Comparison of ENCODE assay signal across 10 mouse cellular contexts in the genomic region with DNA sequence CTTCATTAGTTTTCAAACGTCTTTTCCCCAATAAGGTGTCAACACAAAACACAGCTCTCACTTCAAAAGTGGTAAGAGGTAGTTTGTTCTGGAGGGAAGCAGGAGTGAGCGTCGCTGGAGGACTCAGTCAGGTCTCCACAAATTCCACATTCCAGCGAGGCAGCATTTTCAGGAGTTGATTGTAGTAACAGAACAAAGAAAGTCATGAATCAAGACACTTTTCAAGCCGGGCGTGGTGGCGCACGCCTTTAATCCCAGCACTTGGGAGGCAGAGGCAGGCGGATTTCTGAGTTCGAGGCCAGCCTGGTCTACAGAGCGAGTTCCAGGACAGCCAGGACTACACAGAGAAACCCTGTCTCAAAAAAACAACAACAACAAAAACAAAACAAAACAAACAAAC. TPM values are rescaled to one million over a fixed set of nuclear protein-coding genes. Genes with fewer than 3 reads are reported as not detected.
A peak's percentile ranks its signal among the peaks of the same experiment; 100 is the strongest.
DNase-seq lines count a peak whose midpoint lies in the region; ATAC-seq lines count a peak whose summit lies in the region.
"Not testable (repeated sequence)": the region's sequence is repeated elsewhere in the genome, so short reads cannot be mapped to it uniquely, and the experiment has no call there.
"Had no signal": no experiment of that assay in that cellular context is flagged by ENCODE, and none has a peak within 500 bp of the region (broad histone marks: within the 10 kb centered on the region; RNA-seq: fewer than 3 reads in every experiment).

No protein-coding gene starts in this region.

- not testable (repeated sequence) for H3K9ac ChIP-seq in intestine, embryonic 14.5 days (ENCODE audit: low read length)

- not testable (repeated sequence) for H3K27me3 ChIP-seq in heart, embryonic 10.5 days (ENCODE audit: insufficient read depth, poor library complexity, severe bottlenecking); intestine, embryonic 14.5 days (replicated peaks; ENCODE audit: control insufficient read depth, insufficient read depth, low read length)

- not testable (repeated sequence) for ATAC-seq in intestine, embryonic 14.5 days (replicated peaks; ENCODE audit: low FRiP score, low TSS enrichment, low read depth)

- H3K9me3 ChIP-seq in heart, embryonic 10.5 days; intestine, embryonic 14.5 days (ENCODE audit: control insufficient read depth, low read length): not testable (repeated sequence)

- WGBS in heart, embryonic 10.5 days, result 86% methylated on average over 11 of the region's 11 CpGs
- WGBS in intestine, embryonic 14.5 days, result 89% methylated on average over 10 of the region's 11 CpGs

- H3K36me3 ChIP-seq in heart, embryonic 10.5 days; intestine, embryonic 14.5 days (ENCODE audit: control insufficient read depth, insufficient read depth, low read length): not testable (repeated sequence)

- not testable (repeated sequence) for H3K4me1 ChIP-seq in heart, embryonic 10.5 days; intestine, embryonic 14.5 days (replicated peaks; ENCODE audit: control insufficient read depth, insufficient read depth, low read length)

- not testable (repeated sequence) for H3K4me3 ChIP-seq in heart, embryonic 10.5 days; intestine, embryonic 14.5 days (ENCODE audit: low read depth, low read length)

- H3K4me2 ChIP-seq in intestine, embryonic 14.5 days (ENCODE audit: low read length), result not testable (repeated sequence)

- peak; percentile 56 for DNase-seq in ES-CJ7 (ENCODE audit: low read depth, low spot score)
- DNase-seq in R1 (ENCODE audit: low read depth, low spot score), result peak; percentile 69
- DNase-seq in ZHBTc4 (ENCODE audit: low read depth, low spot score), result peak; percentile 72
- DNase-seq in heart, adult 11 months, result peak; percentile 70
- peak; percentile 16 for DNase-seq in heart, embryonic 10.5 days (ENCODE audit: low spot score)
- DNase-seq in intestine, embryonic 14.5 days (ENCODE audit: low spot score), result peak; percentile 16

- H3K27ac ChIP-seq in heart, embryonic 10.5 days; intestine, embryonic 14.5 days (ENCODE audit: low read depth): not testable (repeated sequence)

RNA-seq across cellular contexts. Expression of gene Vwa3b, which starts 19.9 kb away (rescaled TPM):
- polyA plus RNA-seq in heart, embryonic 10.5 days (2016; fragmentation: Nextera tagmentation; extraction: Ambion mirVana), result not detected in 2 replicates
- polyA plus RNA-seq in intestine, embryonic 14.5 days (2014; fragmentation: Nextera tagmentation; extraction: Ambion mirVana), result 0.93 and 2.8 TPM in 2 replicates
- polyA plus RNA-seq: adrenal gland, adult 2 months; C2C12; G1E; Patski had no signal

Comparison
In these comparisons a context has a peak if more than half of its experiments do, and no peak if none do; other contexts are left out.
1. DNase-seq: peak in every context shown above with its lines; median percentile 72 in ZHBTc4; 70 in heart, adult 11 months; 69 in R1; 56 in ES-CJ7; 16 in heart, embryonic 10.5 days; 16 in intestine, embryonic 14.5 days.